Mouse (Mus musculus) CH12.LX (cell line): ENCODE data around the gene Cd7. TPM values are rescaled to one million over a fixed set of nuclear protein-coding genes. Genes with fewer than 3 reads are reported as not detected.

ENCODE experiments used
- DNase-seq: peaks from one replicate; pipeline ENCODE4 v3.0.0-alpha.2; 2013; ENCODE audit errors: extremely low read depth
- H3K27ac ChIP-seq: 2 replicates; pipeline ENCODE4 v1.5.1; 2012; ENCODE audit warnings: low read depth, mild to moderate bottlenecking, control low read depth, moderate library complexity; ENCODE audit not compliant: insufficient read depth
- H3K27me3 ChIP-seq: replicated peaks from 2 replicates; pipeline ENCODE3; 2012; ENCODE audit warnings: inconsistent platforms
- H3K36me3 ChIP-seq, 2 experiments: replicated peaks in 1 of 2; 2 replicates each; pipeline versions ENCODE3 to v1.6.1; 2012; ENCODE audit warnings: inconsistent platforms in 1 of 2, low read length in 1 of 2, mild to moderate bottlenecking in 1 of 2, mixed read lengths in 1 of 2, moderate library complexity in 1 of 2; ENCODE audit not compliant: control insufficient read depth in 1 of 2, insufficient read depth in 1 of 2
- H3K4me1 ChIP-seq, 2 experiments: 2 replicates each; pipeline ENCODE4 v1.6.1; 2012; ENCODE audit warnings: inconsistent platforms in 1 of 2, moderate library complexity in 1 of 2; ENCODE audit not compliant: insufficient read depth in 2 of 2, control insufficient read depth in 1 of 2
- H3K4me2 ChIP-seq: 2 replicates; pipeline ENCODE4 v1.6.1; 2012; ENCODE audit warnings: low read depth, mild to moderate bottlenecking, control low read depth; ENCODE audit not compliant: poor library complexity, insufficient read depth, severe bottlenecking
- H3K4me3 ChIP-seq, 3 experiments: fragments of 150-350 bp in 1 of 3; sonication (generic) in 1 of 3; replicated peaks in 1 of 3; 2 replicates each; pipeline versions ENCODE3 to v1.5.1; 2011 to 2012; ENCODE audit warnings: low read depth in 2 of 3, low read length in 2 of 3, mild to moderate bottlenecking in 2 of 3, moderate library complexity in 2 of 3, control low read depth in 1 of 3, improper control_type of control experiment in 1 of 3, inconsistent platforms in 1 of 3, mixed read lengths in 1 of 3; ENCODE audit not compliant: poor library complexity in 1 of 3
- H3K79me2 ChIP-seq: replicated peaks from 2 replicates; pipeline ENCODE4 v1.6.1; 2012; ENCODE audit warnings: mild to moderate bottlenecking, moderate library complexity; ENCODE audit not compliant: control insufficient read depth, poor library complexity, insufficient read depth, severe bottlenecking; ENCODE audit errors: extremely low read depth
- H3K9ac ChIP-seq: 2 replicates; pipeline ENCODE4 v1.6.1; 2012; ENCODE audit warnings: low read depth, mild to moderate bottlenecking, control low read depth, moderate library complexity; ENCODE audit not compliant: insufficient read depth
- H3K9me3 ChIP-seq: replicated peaks from 2 replicates; pipeline ENCODE3; 2012; ENCODE audit warnings: low read length, inconsistent platforms, mixed read lengths
- CHD1 ChIP-seq: IDR thresholded peaks from 2 replicates; pipeline ENCODE4 v1.6.1; 2012; ENCODE audit warnings: low read depth, low read length, improper control_type of control experiment, inconsistent platforms
- CHD2 ChIP-seq: IDR thresholded peaks from 2 replicates; pipeline ENCODE4 v1.6.1; 2011; ENCODE audit warnings: low read length, improper control_type of control experiment
- EP300 ChIP-seq: IDR thresholded peaks from 2 replicates; pipeline ENCODE4 v1.6.1; 2011; ENCODE audit warnings: low read length, improper control_type of control experiment
- ETS1 ChIP-seq: conservative IDR thresholded peaks from 2 replicates; pipeline ENCODE4 v1.6.1; 2012; ENCODE audit warnings: low read depth, mild to moderate bottlenecking, inconsistent platforms, low read length, improper control_type of control experiment, moderate library complexity
- HCFC1 ChIP-seq: IDR thresholded peaks from 2 replicates; pipeline ENCODE4 v1.6.1; 2012; ENCODE audit warnings: low read depth, mild to moderate bottlenecking, inconsistent platforms, low read length, improper control_type of control experiment
- IRF4 ChIP-seq: IDR thresholded peaks from 2 replicates; pipeline ENCODE4 v1.6.1; 2014; ENCODE audit warnings: low read depth, mild to moderate bottlenecking, inconsistent platforms, low read length, improper control_type of control experiment
- JUND ChIP-seq: conservative IDR thresholded peaks from 2 replicates; pipeline ENCODE4 v1.6.1; 2011; ENCODE audit warnings: low read depth, low read length, improper control_type of control experiment
- KAT2A ChIP-seq: IDR thresholded peaks from 2 replicates; pipeline ENCODE4 v1.6.1; 2012; ENCODE audit warnings: low read length, improper control_type of control experiment, inconsistent platforms; ENCODE audit not compliant: insufficient replicate concordance
- MAFK ChIP-seq: IDR thresholded peaks from 2 replicates; pipeline ENCODE4 v1.6.1; 2011; ENCODE audit warnings: low read length, improper control_type of control experiment; ENCODE audit not compliant: insufficient replicate concordance
- MAX ChIP-seq: IDR thresholded peaks from 2 replicates; pipeline ENCODE4 v1.6.1; 2011; ENCODE audit warnings: low read length, improper control_type of control experiment
- MAZ ChIP-seq: IDR thresholded peaks from 2 replicates; pipeline ENCODE4 v1.6.1; 2012; ENCODE audit warnings: low read depth, mild to moderate bottlenecking, inconsistent platforms, low read length, improper control_type of control experiment, moderate library complexity
- MEF2A ChIP-seq: IDR thresholded peaks from 2 replicates; pipeline ENCODE4 v1.6.1; 2014; ENCODE audit warnings: low read depth, mild to moderate bottlenecking, inconsistent platforms, low read length, improper control_type of control experiment, borderline replicate concordance
- MXI1 ChIP-seq: IDR thresholded peaks from 2 replicates; pipeline ENCODE4 v1.6.1; 2011; ENCODE audit warnings: mild to moderate bottlenecking, low read depth, low read length, improper control_type of control experiment
- MYC ChIP-seq: IDR thresholded peaks from 2 replicates; pipeline ENCODE4 v1.6.1; 2011; ENCODE audit warnings: low read depth, mild to moderate bottlenecking, improper control_type of control experiment, low read length
- PAX5 ChIP-seq: IDR thresholded peaks from 2 replicates; pipeline ENCODE4 v1.6.1; 2012; ENCODE audit warnings: low read length, inconsistent platforms, mixed read lengths
- RAD21 ChIP-seq: IDR thresholded peaks from 2 replicates; pipeline ENCODE4 v1.6.1; 2011; ENCODE audit warnings: low read depth, mild to moderate bottlenecking, low read length, improper control_type of control experiment, moderate library complexity
- SIN3A ChIP-seq: IDR thresholded peaks from 2 replicates; pipeline ENCODE4 v1.6.1; 2012; ENCODE audit warnings: low read length, improper control_type of control experiment, inconsistent platforms
- UBTF ChIP-seq: IDR thresholded peaks from 2 replicates; pipeline ENCODE4 v1.6.1; 2012; ENCODE audit warnings: low read depth, mild to moderate bottlenecking, inconsistent platforms, low read length, improper control_type of control experiment, moderate library complexity
- USF1 ChIP-seq: IDR thresholded peaks from 2 replicates; pipeline ENCODE4 v1.6.1; 2014; ENCODE audit warnings: low read depth, mild to moderate bottlenecking, inconsistent platforms, low read length, improper control_type of control experiment
- ZNF384 ChIP-seq: IDR thresholded peaks from 2 replicates; pipeline ENCODE4 v1.6.1; 2012; ENCODE audit warnings: low read depth, low read length, improper control_type of control experiment, inconsistent platforms
- dilution Hi-C: fragments of 300-500 bp; cut with MboI; formaldehyde crosslinking; loops from 2 replicates; pipeline ENCODE4 v1.14.3; 2020; ENCODE audit warnings: low sequenced_read_pairs; ENCODE audit not compliant: extremely low pct_unique_long_range_greater_than_20kb, extremely low pct_ligation_motif_present
- in situ Hi-C: fragments of 300-500 bp; cut with MboI; formaldehyde crosslinking; loops from 3 replicates; pipeline ENCODE4 v1.14.3; 2019; ENCODE audit warnings: low sequenced_read_pairs, low pct_ligation_motif_present, low pct_unique_long_range_greater_than_20kb, mixed read lengths
- polyA plus RNA-seq: library from polyadenylated mRNA; unstranded; fragments of >175 nt; gene quantifications from 2 replicates; pipeline ENCODE4 v1.2.1, GENCODE M21; 2012; ENCODE audit warnings: low read depth; ENCODE audit not compliant: insufficient read length
- total RNA-seq, 2 experiments: library from RNA; depleted of rRNA; stranded (reverse); fragments of 300-350 nt in 1 of 2; fragments of >200 nt in 1 of 2; gene quantifications; 2 replicates each; pipeline ENCODE4 v1.2.3; 2012 to 2014

The Cd7 gene
- total and polyA plus RNA-seq, 3 experiments, result 0.82 to 2.7 (median 1.0) TPM

DNA sequence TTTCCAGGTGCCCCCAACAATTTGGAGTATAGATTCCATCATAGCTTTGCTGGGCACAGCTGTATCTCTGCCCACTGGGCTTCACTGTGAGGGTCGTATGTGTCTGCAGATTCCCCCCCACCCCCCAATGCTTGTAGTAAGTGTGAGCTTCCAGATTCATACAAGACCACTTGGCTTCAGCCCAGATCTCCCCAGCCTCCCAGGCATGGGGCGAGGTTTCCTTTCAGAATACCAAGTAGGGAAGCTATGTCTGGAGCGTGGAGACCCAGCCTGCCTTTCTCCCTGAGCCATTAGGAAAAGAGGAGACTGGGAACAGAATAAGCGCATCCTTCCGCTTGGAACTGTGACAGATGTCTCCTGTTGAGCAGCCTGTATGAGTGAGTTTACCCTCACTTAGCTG, 45.6 kb downstream of the Cd7 start:
- H3K36me3 ChIP-seq, result peaks cover 0 to 51% of the 10 kb centered on the region in 2 experiments
- in situ Hi-C loops (no loop called here), dilution Hi-C loops (no loop called here)
- TF ChIP-seq KAT2A, result no peak
- TF ChIP-seq RAD21, result no peak
- no peak for TF ChIP-seq UBTF
- no peak for TF ChIP-seq MEF2A
- TF ChIP-seq EP300, result no peak
- TF ChIP-seq SIN3A, result no peak
- no peak for TF ChIP-seq ZNF384
- TF ChIP-seq PAX5, result no peak
- no peak for TF ChIP-seq ETS1
- TF ChIP-seq MAX, result no peak
- no peak for TF ChIP-seq MAFK
- H3K27me3 ChIP-seq, result no peaks in the 10 kb centered on the region
- H3K9ac ChIP-seq, result no peak overlapping the region
- H3K79me2 ChIP-seq, result peaks cover 22% of the 10 kb centered on the region
- no peak overlapping the region for H3K4me2 ChIP-seq
- peaks cover 11 to 28% of the 10 kb centered on the region in 2 experiments for H3K4me1 ChIP-seq
- H3K27ac ChIP-seq, result no peak overlapping the region
- no peak for DNase-seq
- no peaks in the 10 kb centered on the region for H3K9me3 ChIP-seq
- no peak overlapping the region for H3K4me3 ChIP-seq

DNA sequence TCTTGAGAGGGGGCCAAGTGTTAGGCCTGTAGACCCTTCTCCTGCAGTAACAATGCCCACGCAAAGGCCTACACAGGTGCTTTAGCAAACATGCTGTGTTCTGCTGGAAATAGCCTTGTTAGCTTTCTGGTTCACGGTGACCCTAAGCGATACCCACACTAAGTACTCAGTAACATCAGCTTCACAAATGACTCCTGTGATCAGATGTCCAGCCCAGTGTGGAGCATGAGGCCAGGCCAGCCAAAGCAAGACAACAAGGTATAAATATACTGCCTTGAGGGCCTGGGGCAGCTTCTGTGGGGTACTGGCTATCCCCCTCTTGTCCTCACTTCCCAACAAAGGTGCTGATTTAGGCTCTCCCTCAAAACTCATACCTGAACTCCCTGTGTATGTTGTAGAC, 46.1 kb downstream of the Cd7 start:
- peaks cover 27% of the 10 kb centered on the region for H3K79me2 ChIP-seq
- no peak overlapping the region for H3K27ac ChIP-seq
- DNase-seq, result no peak
- dilution Hi-C loops, result no loop called here
- no peak overlapping the region for H3K4me3 ChIP-seq
- H3K27me3 ChIP-seq, result no peaks in the 10 kb centered on the region
- no peak overlapping the region for H3K9ac ChIP-seq
- no peak overlapping the region for H3K4me2 ChIP-seq
- H3K4me1 ChIP-seq, result peaks cover 15 to 33% of the 10 kb centered on the region in 2 experiments
- in situ Hi-C loops, result no loop called here
- H3K9me3 ChIP-seq, result no peaks in the 10 kb centered on the region
- no peak for TF ChIP-seq CHD2
- H3K36me3 ChIP-seq, result peaks cover 0 to 52% of the 10 kb centered on the region in 2 experiments

- Histone ChIP-seq H3K36me3 (peaks cover 6 to 56% of the 10 kb centered on the region in 2 experiments), H3K9me3 (no peaks in the 10 kb centered on the region), H3K4me1 (peaks cover 22 to 46% of the 10 kb centered on the region in 2 experiments), H3K9ac (peak overlapping the region; percentile 69)
- dilution Hi-C loops (no loop called here), in situ Hi-C loops (no loop called here)
- no peak for DNase-seq
- TF ChIP-seq HCFC1, result no peak
- no peak for TF ChIP-seq MAZ
- TF ChIP-seq MYC, result no peak
- no peak for TF ChIP-seq IRF4
- no peak for TF ChIP-seq MXI1
- TF ChIP-seq JUND, result no peak
- TF ChIP-seq ZNF384, result no peak
- TF ChIP-seq USF1, result no peak
- TF ChIP-seq UBTF, result no peak
- no peak for TF ChIP-seq MAX
- no peak for TF ChIP-seq CHD2
- TF ChIP-seq RAD21, result no peak
- no peak for TF ChIP-seq CHD1
- TF ChIP-seq, all 38 proteins: peak for 0
- Histone ChIP-seq H3K27me3 (no peaks in the 10 kb centered on the region), H3K27ac (no peak overlapping the region), H3K79me2 (peaks cover 40% of the 10 kb centered on the region), H3K4me2 (peak overlapping the region; percentile 73), H3K4me3 (peak overlapping the region; percentile 65 to 93 (median 77))
Observed at GRCm38 (mm10) chr11:120991791-120992190, 47.4 kb downstream of the Cd7 start.
